Mouse (Mus musculus) liver, adult 2 months (tissue): ENCODE measurements around the gene Abcc5.

Experiments
- CTCF ChIP-seq: fragments of 200-500 bp; IDR thresholded peaks from 2 replicates; pipeline ENCODE4 v1.5.1; 2011; ENCODE audit warnings: low read depth, low read length, control low read depth
- POLR2A ChIP-seq: fragments of 200-500 bp; IDR thresholded peaks from 2 replicates; pipeline ENCODE4 v1.6.1; 2011; ENCODE audit warnings: low read length, control low read depth; ENCODE audit not compliant: insufficient read depth; ENCODE audit errors: extremely low read depth

DNA sequence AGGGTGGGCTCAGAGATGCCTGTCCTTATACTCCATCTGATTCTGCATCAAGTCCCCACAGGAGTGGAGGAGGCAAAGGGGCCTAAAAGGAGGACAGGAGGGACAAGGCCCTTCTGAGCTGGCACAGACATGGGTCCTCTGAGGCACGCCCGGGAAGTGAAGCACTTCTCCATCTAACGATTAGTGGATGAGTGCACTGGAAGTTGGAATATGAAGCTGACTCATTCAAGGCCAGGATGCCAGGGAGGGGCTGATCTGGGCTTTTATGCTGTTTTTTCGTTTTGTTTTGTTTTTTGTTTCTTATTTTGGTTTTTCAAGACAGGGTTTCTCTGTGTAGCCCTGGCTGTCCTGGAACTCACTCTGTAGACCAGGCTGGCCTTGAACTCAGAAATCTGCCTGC lies 110.9 kb downstream of the Abcc5 start:
- no peak for TF ChIP-seq CTCF
- no peak for TF ChIP-seq POLR2A
